Mouse (Mus musculus) C2C12 (cell line): Measurements from ENCODE around the gene Sv2b.

Experiments used
- CTCF ChIP-seq: IDR thresholded peaks from one replicate; pipeline ENCODE4 v1.5.1; 2011; ENCODE audit not compliant: control insufficient read depth, insufficient read depth, insufficient read length
- MAX ChIP-seq: IDR thresholded peaks from one replicate; pipeline ENCODE4 v1.6.1; 2011; ENCODE audit warnings: mild to moderate bottlenecking, control low read depth
- USF1 ChIP-seq: IDR thresholded peaks from one replicate; pipeline ENCODE4 v1.6.1; 2011; ENCODE audit warnings: low read depth, mild to moderate bottlenecking, control low read depth, moderate library complexity

DNA sequence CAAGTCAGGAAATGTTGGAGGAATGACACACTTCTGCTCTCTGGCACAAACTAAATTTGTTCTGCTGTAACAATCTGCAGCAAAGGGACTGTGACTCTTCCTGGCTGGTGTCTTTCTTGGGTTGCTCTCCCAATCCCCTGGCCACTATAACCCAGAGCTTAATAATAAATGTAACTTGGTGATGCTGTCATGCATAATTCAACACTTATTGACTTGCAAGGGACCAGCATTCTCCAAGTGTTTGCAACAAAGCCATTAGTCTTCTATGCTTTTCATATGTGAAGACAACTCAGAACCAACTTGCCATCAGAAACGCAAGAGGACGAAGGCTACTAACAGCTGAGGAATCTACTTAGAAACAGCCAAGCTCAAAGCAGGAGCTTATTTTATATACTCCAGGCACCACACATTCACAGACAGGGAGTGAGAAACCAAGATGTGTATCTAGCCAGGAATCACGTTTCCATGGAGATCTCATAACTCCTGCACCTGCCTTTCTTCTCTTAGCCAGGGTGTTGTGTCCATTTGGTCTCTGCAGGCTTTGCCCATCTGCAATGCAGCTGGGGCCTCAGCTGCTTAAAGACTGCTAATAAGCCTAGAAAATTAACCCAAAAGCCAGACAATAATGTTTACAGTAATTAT, 19.8 kb upstream of the Sv2b start:
- TF ChIP-seq CTCF (no peak), USF1 (no peak), MAX (no peak)
